Mouse (Mus musculus): Measurements from ENCODE around the gene Wwox. TPM values are rescaled to one million over a fixed set of nuclear protein-coding genes. Genes with fewer than 3 reads are reported as not detected.

The Wwox gene
- total and polyA plus RNA-seq, 3 experiments: 7.6 to 61.8 (median 12.2) TPM

- H3K36me3 ChIP-seq (ENCODE audit: control insufficient read depth in 1 of 2, insufficient read depth in 2 of 2, low read length in 2 of 2): no peaks in the 10 kb centered on the region
- H3K27ac ChIP-seq (ENCODE audit: control insufficient read depth, low read depth, low read length): no peak overlapping the region
- H3K27me3 ChIP-seq (ENCODE audit: control insufficient read depth in 1 of 2, insufficient read depth in 2 of 2, low read length in 2 of 2): no peaks in the 10 kb centered on the region
- no peaks in the 10 kb centered on the region for H3K4me1 ChIP-seq (ENCODE audit: control insufficient read depth in 1 of 2, insufficient read depth in 2 of 2, low read length in 2 of 2)
- H3K4me3 ChIP-seq (ENCODE audit: control insufficient read depth in 1 of 2, insufficient read depth in 1 of 2, low read depth in 2 of 2, low read length in 2 of 2): no peak overlapping the region
- no peak overlapping the region for H3K9ac ChIP-seq (ENCODE audit: control insufficient read depth, low read depth, low read length, poor library complexity, severe bottlenecking)
- H3K79me2 ChIP-seq (ENCODE audit: control insufficient read depth, insufficient read depth, low read length, poor library complexity): no peaks in the 10 kb centered on the region
- no peak for TF ChIP-seq ELF1 (IDR thresholded peaks at IDR 0.05; ENCODE audit: low read depth, low read length)
- no peak for TF ChIP-seq HCFC1 (IDR thresholded peaks at IDR 0.05; ENCODE audit: low read depth, low read length)
- TF ChIP-seq POLR2A (IDR thresholded peaks at IDR 0.05; ENCODE audit: control insufficient read depth in 1 of 2, insufficient read depth in 1 of 2, low read depth in 1 of 2, low read length in 2 of 2, poor library complexity in 1 of 2): no peak
- TF ChIP-seq CHD1 (IDR thresholded peaks at IDR 0.05; ENCODE audit: low read depth, low read length): no peak
- no peak for TF ChIP-seq EP300 (IDR thresholded peaks at IDR 0.05; ENCODE audit: low read depth in 1 of 2, low read length in 2 of 2)
- TF ChIP-seq ETS1 (IDR thresholded peaks at IDR 0.05; ENCODE audit: low read depth, low read length): no peak
- TF ChIP-seq USF2 (IDR thresholded peaks at IDR 0.05; ENCODE audit: borderline replicate concordance in 1 of 2, insufficient read depth in 1 of 2, low read depth in 1 of 2, low read length in 2 of 2): no peak
- TF ChIP-seq TAL1 (IDR thresholded peaks at IDR 0.05; ENCODE audit: low read length): no peak
- no peak for TF ChIP-seq GATA1 (IDR thresholded peaks at IDR 0.05; ENCODE audit: low read depth, low read length)
- no peak for TF ChIP-seq POLR2AphosphoS2 (IDR thresholded peaks at IDR 0.05; ENCODE audit: low read length)
- TF ChIP-seq BHLHE40 (IDR thresholded peaks at IDR 0.05; ENCODE audit: borderline replicate concordance, low read depth, low read length): no peak
- no peak for TF ChIP-seq RAD21 (IDR thresholded peaks at IDR 0.05; ENCODE audit: low read depth, low read length)
- no peaks in the 10 kb centered on the region for H3K9me3 ChIP-seq (replicated peaks; ENCODE audit: insufficient read depth, low read length)
- no peak for DNase-seq (ENCODE audit: low read depth, low spot score)
Observed at GRCm38 (mm10) chr8:115375361-115376047, 936.0 kb downstream of the Wwox start.

GRCm38 (mm10) chr8:115377321-115377720 is 937.9 kb downstream of the Wwox start:
- Histone ChIP-seq H3K36me3 (ENCODE audit: control insufficient read depth in 1 of 2, insufficient read depth in 2 of 2, low read length in 2 of 2) (no peaks in the 10 kb centered on the region), H3K4me3 (ENCODE audit: control insufficient read depth in 1 of 2, insufficient read depth in 1 of 2, low read depth in 2 of 2, low read length in 2 of 2) (no peak overlapping the region), H3K9ac (ENCODE audit: control insufficient read depth, low read depth, low read length, poor library complexity, severe bottlenecking) (no peak overlapping the region), H3K9me3 (replicated peaks; ENCODE audit: insufficient read depth, low read length) (no peaks in the 10 kb centered on the region), H3K27ac (ENCODE audit: control insufficient read depth, low read depth, low read length) (no peak overlapping the region), H3K4me1 (ENCODE audit: control insufficient read depth in 1 of 2, insufficient read depth in 2 of 2, low read length in 2 of 2) (no peaks in the 10 kb centered on the region), H3K27me3 (ENCODE audit: control insufficient read depth in 1 of 2, insufficient read depth in 2 of 2, low read length in 2 of 2) (no peaks in the 10 kb centered on the region), H3K79me2 (ENCODE audit: control insufficient read depth, insufficient read depth, low read length, poor library complexity) (no peaks in the 10 kb centered on the region)
- TF ChIP-seq CHD2 (IDR thresholded peaks at IDR 0.05; ENCODE audit: low read length) (no peak), CTCF (IDR thresholded peaks at IDR 0.05 in 2 of 3, conservative IDR thresholded peaks at IDR 0.05 in 1 of 3; ENCODE audit: control insufficient read depth in 1 of 3, insufficient read depth in 1 of 3, low read depth in 2 of 3, low read length in 3 of 3, poor library complexity in 1 of 3, severe bottlenecking in 1 of 3) (no peak), SIN3A (IDR thresholded peaks at IDR 0.05; ENCODE audit: low read length) (no peak), POLR2AphosphoS5 (IDR thresholded peaks at IDR 0.05; ENCODE audit: borderline replicate concordance, low read depth, low read length) (no peak), HCFC1 (IDR thresholded peaks at IDR 0.05; ENCODE audit: low read depth, low read length) (no peak), MAX (IDR thresholded peaks at IDR 0.05; ENCODE audit: low read length) (no peak), RCOR1 (IDR thresholded peaks at IDR 0.05; ENCODE audit: low read depth, low read length) (no peak), BHLHE40 (IDR thresholded peaks at IDR 0.05; ENCODE audit: borderline replicate concordance, low read depth, low read length) (no peak), MYB (IDR thresholded peaks at IDR 0.05; ENCODE audit: low read depth, low read length) (no peak), ZNF384 (IDR thresholded peaks at IDR 0.05; ENCODE audit: low read depth, low read length) (no peak), POLR2A (IDR thresholded peaks at IDR 0.05; ENCODE audit: control insufficient read depth in 1 of 2, insufficient read depth in 1 of 2, low read depth in 1 of 2, low read length in 2 of 2, poor library complexity in 1 of 2) (no peak)
- no peak for DNase-seq (ENCODE audit: low read depth, low spot score)
